Mouse (Mus musculus): ENCODE data around the gene Tmem54. TPM values are rescaled to one million over a fixed set of nuclear protein-coding genes. Genes with fewer than 3 reads are reported as not detected.

Tmem54 gene
- polyA plus RNA-seq, 1 experiment from 2014 or later = 1.5 TPM

GRCm38 (mm10) chr4:129065688-129066236 lies 39.6 kb upstream of the Tmem54 start:
- no peaks in the 10 kb centered on the region for H3K4me1 ChIP-seq (ENCODE audit: control insufficient read depth, insufficient read depth, low read length)
- no peak for DNase-seq (ENCODE audit: low spot score)
- no peak overlapping the region for H3K27ac ChIP-seq (ENCODE audit: low read depth, low read length)
- ATAC-seq (ENCODE audit: insufficient read depth, low FRiP score, low TSS enrichment) = no peak
- no peaks in the 10 kb centered on the region for H3K36me3 ChIP-seq (ENCODE audit: control insufficient read depth, insufficient read depth, low read length)
- H3K4me3 ChIP-seq (ENCODE audit: low read depth, low read length) = no peak overlapping the region
- no peak overlapping the region for H3K4me2 ChIP-seq (ENCODE audit: low read depth)
- no peak overlapping the region for H3K9ac ChIP-seq (ENCODE audit: low read length)
- H3K9me3 ChIP-seq (ENCODE audit: control insufficient read depth, low read length) = no peaks in the 10 kb centered on the region
- H3K27me3 ChIP-seq (ENCODE audit: control insufficient read depth, insufficient read depth, low read length) = no peaks in the 10 kb centered on the region

GRCm38 (mm10) chr4:129067638-129068415 lies 37.5 kb upstream of the Tmem54 start:
- Histone ChIP-seq H3K27me3 (ENCODE audit: control insufficient read depth, insufficient read depth, low read length) (no peaks in the 10 kb centered on the region), H3K4me2 (ENCODE audit: low read depth) (no peak overlapping the region), H3K9ac (ENCODE audit: low read length) (no peak overlapping the region), H3K4me1 (ENCODE audit: control insufficient read depth, insufficient read depth, low read length) (no peaks in the 10 kb centered on the region), H3K9me3 (ENCODE audit: control insufficient read depth, low read length) (no peaks in the 10 kb centered on the region), H3K36me3 (ENCODE audit: control insufficient read depth, insufficient read depth, low read length) (no peaks in the 10 kb centered on the region), H3K27ac (ENCODE audit: low read depth, low read length) (no peak overlapping the region), H3K4me3 (ENCODE audit: low read depth, low read length) (no peak overlapping the region)
- DNase-seq (ENCODE audit: low spot score) (no peak), ATAC-seq (ENCODE audit: insufficient read depth, low FRiP score, low TSS enrichment) (no peak)
- WGBS = 89% methylated on average over 5 of the region's 5 CpGs

- DNase-seq (ENCODE audit: low spot score) (no peak), ATAC-seq (ENCODE audit: insufficient read depth, low FRiP score, low TSS enrichment) (no peak)
- 94% methylated on average over 4 of the region's 4 CpGs for WGBS
- no peaks in the 10 kb centered on the region for H3K4me1 ChIP-seq (ENCODE audit: control insufficient read depth, insufficient read depth, low read length)
- H3K9ac ChIP-seq (ENCODE audit: low read length) = no peak overlapping the region
- H3K27me3 ChIP-seq (ENCODE audit: control insufficient read depth, insufficient read depth, low read length) = no peaks in the 10 kb centered on the region
- no peak overlapping the region for H3K4me2 ChIP-seq (ENCODE audit: low read depth)
- no peak overlapping the region for H3K27ac ChIP-seq (ENCODE audit: low read depth, low read length)
- no peaks in the 10 kb centered on the region for H3K9me3 ChIP-seq (ENCODE audit: control insufficient read depth, low read length)
- H3K36me3 ChIP-seq (ENCODE audit: control insufficient read depth, insufficient read depth, low read length) = no peaks in the 10 kb centered on the region
- H3K4me3 ChIP-seq (ENCODE audit: low read depth, low read length) = no peak overlapping the region
Observed at GRCm38 (mm10) chr4:129068848-129069247, 36.5 kb upstream of the Tmem54 start.

- Histone ChIP-seq H3K27ac (ENCODE audit: low read depth, low read length) (no peak overlapping the region), H3K4me1 (ENCODE audit: control insufficient read depth, insufficient read depth, low read length) (no peaks in the 10 kb centered on the region), H3K9me3 (ENCODE audit: control insufficient read depth, low read length) (no peaks in the 10 kb centered on the region), H3K36me3 (ENCODE audit: control insufficient read depth, insufficient read depth, low read length) (peaks cover 12% of the 10 kb centered on the region), H3K4me3 (ENCODE audit: low read depth, low read length) (no peak overlapping the region), H3K4me2 (ENCODE audit: low read depth) (no peak overlapping the region), H3K27me3 (ENCODE audit: control insufficient read depth, insufficient read depth, low read length) (no peaks in the 10 kb centered on the region), H3K9ac (ENCODE audit: low read length) (no peak overlapping the region)
- no peak for ATAC-seq (ENCODE audit: insufficient read depth, low FRiP score, low TSS enrichment)
- WGBS = 95% methylated on average over 9 of the region's 9 CpGs
- DNase-seq (ENCODE audit: low spot score) = no peak
Observed at GRCm38 (mm10) chr4:129079126-129079525, 26.2 kb upstream of the Tmem54 start.

GRCm38 (mm10) chr4:129081041-129081440 lies 24.3 kb upstream of the Tmem54 start:
- H3K9ac ChIP-seq (ENCODE audit: low read length) = no peak overlapping the region
- H3K4me1 ChIP-seq (ENCODE audit: control insufficient read depth, insufficient read depth, low read length) = no peaks in the 10 kb centered on the region
- H3K4me3 ChIP-seq (ENCODE audit: low read depth, low read length) = no peak overlapping the region
- H3K27me3 ChIP-seq (ENCODE audit: control insufficient read depth, insufficient read depth, low read length) = no peaks in the 10 kb centered on the region
- no peaks in the 10 kb centered on the region for H3K9me3 ChIP-seq (ENCODE audit: control insufficient read depth, low read length)
- no peak overlapping the region for H3K27ac ChIP-seq (ENCODE audit: low read depth, low read length)
- H3K4me2 ChIP-seq (ENCODE audit: low read depth) = no peak overlapping the region
- no peak for ATAC-seq (ENCODE audit: insufficient read depth, low FRiP score, low TSS enrichment)
- DNase-seq (ENCODE audit: low spot score) = no peak
- H3K36me3 ChIP-seq (ENCODE audit: control insufficient read depth, insufficient read depth, low read length) = peaks cover 12% of the 10 kb centered on the region
- 87% methylated on average over 7 of the region's 7 CpGs for WGBS

- Histone ChIP-seq H3K27me3 (ENCODE audit: control insufficient read depth, insufficient read depth, low read length) (no peaks in the 10 kb centered on the region), H3K4me3 (ENCODE audit: low read depth, low read length) (no peak overlapping the region), H3K4me2 (ENCODE audit: low read depth) (no peak overlapping the region), H3K9ac (ENCODE audit: low read length) (no peak overlapping the region), H3K9me3 (ENCODE audit: control insufficient read depth, low read length) (no peaks in the 10 kb centered on the region), H3K36me3 (ENCODE audit: control insufficient read depth, insufficient read depth, low read length) (peaks cover 12% of the 10 kb centered on the region), H3K27ac (ENCODE audit: low read depth, low read length) (no peak overlapping the region), H3K4me1 (ENCODE audit: control insufficient read depth, insufficient read depth, low read length) (no peaks in the 10 kb centered on the region)
- ATAC-seq (ENCODE audit: insufficient read depth, low FRiP score, low TSS enrichment) (no peak), DNase-seq (ENCODE audit: low spot score) (no peak)
- 71% methylated on average over 6 of the region's 6 CpGs for WGBS
Observed at GRCm38 (mm10) chr4:129081512-129081911, 23.8 kb upstream of the Tmem54 start.

- H3K36me3 ChIP-seq (ENCODE audit: control insufficient read depth, insufficient read depth, low read length) = peaks cover 12% of the 10 kb centered on the region
- no peak overlapping the region for H3K9ac ChIP-seq (ENCODE audit: low read length)
- no peaks in the 10 kb centered on the region for H3K9me3 ChIP-seq (ENCODE audit: control insufficient read depth, low read length)
- WGBS = 70% methylated on average over 3 of the region's 3 CpGs
- H3K4me2 ChIP-seq (ENCODE audit: low read depth) = no peak overlapping the region
- ATAC-seq (ENCODE audit: insufficient read depth, low FRiP score, low TSS enrichment) (no peak), DNase-seq (ENCODE audit: low spot score) (no peak)
- no peaks in the 10 kb centered on the region for H3K4me1 ChIP-seq (ENCODE audit: control insufficient read depth, insufficient read depth, low read length)
- no peaks in the 10 kb centered on the region for H3K27me3 ChIP-seq (ENCODE audit: control insufficient read depth, insufficient read depth, low read length)
- no peak overlapping the region for H3K27ac ChIP-seq (ENCODE audit: low read depth, low read length)
- H3K4me3 ChIP-seq (ENCODE audit: low read depth, low read length) = no peak overlapping the region
Observed at GRCm38 (mm10) chr4:129081939-129082338, 23.4 kb upstream of the Tmem54 start.

- H3K27me3 ChIP-seq (ENCODE audit: control insufficient read depth, insufficient read depth, low read length) = no peaks in the 10 kb centered on the region
- H3K4me1 ChIP-seq (ENCODE audit: control insufficient read depth, insufficient read depth, low read length) = no peaks in the 10 kb centered on the region
- H3K4me2 ChIP-seq (ENCODE audit: low read depth) = no peak overlapping the region
- no peaks in the 10 kb centered on the region for H3K9me3 ChIP-seq (ENCODE audit: control insufficient read depth, low read length)
- peak; percentile 48; the same call in 1 of the 2 replicates for ATAC-seq (ENCODE audit: insufficient read depth, low FRiP score, low TSS enrichment)
- no peak overlapping the region for H3K9ac ChIP-seq (ENCODE audit: low read length)
- peak; percentile 73 for DNase-seq (ENCODE audit: low spot score)
- no peak overlapping the region for H3K27ac ChIP-seq (ENCODE audit: low read depth, low read length)
- WGBS = 54% methylated on average over 10 of the region's 10 CpGs
- peaks cover 12% of the 10 kb centered on the region for H3K36me3 ChIP-seq (ENCODE audit: control insufficient read depth, insufficient read depth, low read length)
- H3K4me3 ChIP-seq (ENCODE audit: low read depth, low read length) = no peak overlapping the region
Observed at GRCm38 (mm10) chr4:129082379-129083115, 22.8 kb upstream of the Tmem54 start.

All from neural tube, embryonic 11.5 days (tissue).